Mouse (Mus musculus): ENCODE data around the gene Fam78b.

Gene Fam78b

GRCm38 (mm10) chr1:167034435-167034834, 33.2 kb downstream of the Fam78b start:
- DNase-seq: no peak

GRCm38 (mm10) chr1:167042558-167042957, 41.3 kb downstream of the Fam78b start:
- DNase-seq: no peak

- DNase-seq: no peak
Observed at GRCm38 (mm10) chr1:167046169-167046927, 45.1 kb downstream of the Fam78b start.

- no peak for DNase-seq
Observed at GRCm38 (mm10) chr1:167050859-167051258, 49.6 kb downstream of the Fam78b start.

- no peak for DNase-seq
Observed at GRCm38 (mm10) chr1:167054029-167054428, 52.8 kb downstream of the Fam78b start.

- no peak for DNase-seq
Observed at GRCm38 (mm10) chr1:167057543-167057942, 56.3 kb downstream of the Fam78b start.

GRCm38 (mm10) chr1:167059550-167060285, 58.5 kb downstream of the Fam78b start:
- DNase-seq: no peak

- no peak for DNase-seq
Observed at GRCm38 (mm10) chr1:167063971-167064370, 62.8 kb downstream of the Fam78b start.

- DNase-seq: no peak
Observed at GRCm38 (mm10) chr1:167065541-167065940, 64.3 kb downstream of the Fam78b start.

GRCm38 (mm10) chr1:167065986-167066385, 64.8 kb downstream of the Fam78b start:
- no peak for DNase-seq

- DNase-seq: no peak
Observed at GRCm38 (mm10) chr1:167066933-167067341, 65.7 kb downstream of the Fam78b start.

GRCm38 (mm10) chr1:167069741-167070140, 68.5 kb downstream of the Fam78b start:
- no peak for DNase-seq

GRCm38 (mm10) chr1:167070306-167070705, 69.1 kb downstream of the Fam78b start:
- no peak for DNase-seq

GRCm38 (mm10) chr1:167075726-167076125, 74.5 kb downstream of the Fam78b start:
- no peak for DNase-seq

GRCm38 (mm10) chr1:167079476-167079875, 78.3 kb downstream of the Fam78b start:
- no peak for DNase-seq

- no peak for DNase-seq
Observed at GRCm38 (mm10) chr1:167081946-167082345, 80.7 kb downstream of the Fam78b start.

- no peak for DNase-seq
Observed at GRCm38 (mm10) chr1:167082506-167083100, 81.4 kb downstream of the Fam78b start.

GRCm38 (mm10) chr1:167083181-167083580, 82.0 kb downstream of the Fam78b start:
- no peak for DNase-seq

- no peak for DNase-seq
Observed at GRCm38 (mm10) chr1:167084330-167084729, 83.1 kb downstream of the Fam78b start.

- DNase-seq: no peak
Observed at GRCm38 (mm10) chr1:167085461-167085860, 84.2 kb downstream of the Fam78b start.

- DNase-seq: no peak
Observed at GRCm38 (mm10) chr1:167090466-167090865, 89.2 kb downstream of the Fam78b start.

- DNase-seq: no peak
Observed at GRCm38 (mm10) chr1:167093551-167093950, 92.3 kb downstream of the Fam78b start.

GRCm38 (mm10) chr1:167094589-167095148, 93.5 kb downstream of the Fam78b start:
- DNase-seq: no peak

- DNase-seq: no peak
Observed at GRCm38 (mm10) chr1:167098741-167099140, 97.5 kb downstream of the Fam78b start.

Data from kidney, adult 11 months (tissue).